Mouse (Mus musculus) C2C12 (cell line): Measurements from ENCODE around the gene Gm21985.

ENCODE experiments used
- CTCF ChIP-seq: IDR thresholded peaks from one replicate; pipeline ENCODE4 v1.5.1; 2011; ENCODE audit not compliant: control insufficient read depth, insufficient read depth, insufficient read length
- MAX ChIP-seq: IDR thresholded peaks from one replicate; pipeline ENCODE4 v1.6.1; 2011; ENCODE audit warnings: mild to moderate bottlenecking, control low read depth
- MYOD1 ChIP-seq: IDR thresholded peaks from one replicate; pipeline ENCODE4 v1.6.1; 2011; ENCODE audit warnings: low read depth; ENCODE audit not compliant: control insufficient read depth, insufficient read length
- USF1 ChIP-seq: IDR thresholded peaks from one replicate; pipeline ENCODE4 v1.6.1; 2011; ENCODE audit warnings: low read depth, mild to moderate bottlenecking, control low read depth, moderate library complexity

DNA sequence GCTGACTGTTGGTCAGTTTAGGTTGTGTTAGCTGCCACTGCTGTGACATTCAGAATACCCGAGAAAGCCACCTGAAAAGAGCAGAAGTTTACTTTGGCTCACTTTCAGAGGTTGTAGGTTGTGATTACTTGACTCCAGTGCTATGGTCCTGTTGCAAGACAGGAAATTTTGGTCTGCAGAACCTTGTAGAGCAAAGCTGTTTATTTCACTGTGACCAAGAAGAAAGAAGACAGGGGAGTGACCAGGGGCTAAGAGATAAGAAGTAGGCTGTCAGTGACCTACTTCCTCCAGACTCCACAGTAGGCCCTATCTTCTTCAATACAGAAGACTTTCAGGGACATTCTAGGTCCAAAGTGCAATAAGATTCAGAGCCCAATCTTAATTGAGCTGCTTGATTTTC is 130.5 kb downstream of the Gm21985 start:
- TF ChIP-seq CTCF (no peak), MYOD1 (no peak), MAX (no peak), USF1 (no peak)
